Mouse (Mus musculus): ENCODE data around the gene Olfr366.
"Not testable (repeated sequence)": the region's sequence is repeated elsewhere in the genome, so short reads cannot be mapped to it uniquely, and the experiment has no call there.

The Olfr366 gene

DNA sequence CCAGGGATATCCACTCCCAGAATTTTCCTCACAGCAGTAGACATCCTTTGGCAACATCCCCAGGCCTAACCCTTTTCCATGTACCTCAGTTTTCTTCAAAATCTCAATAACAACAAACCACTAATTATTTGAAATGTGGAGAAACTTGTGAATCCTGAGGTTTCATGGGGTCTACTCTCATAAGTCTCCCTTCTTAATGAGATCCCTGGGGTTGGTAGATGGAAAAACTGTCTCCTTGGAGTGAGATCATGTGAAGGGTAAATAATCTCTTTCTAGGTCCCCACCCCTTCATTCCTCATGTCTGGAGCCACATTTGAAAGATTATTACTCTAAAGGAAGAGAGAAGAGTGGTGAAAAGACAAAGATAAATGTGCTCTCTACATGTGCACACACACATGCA is at the start of gene Olfr366:
TSS of gene Olfr366 (plus strand) at position 301 of the 400 bp plus-strand sequence.
- no peak for DNase-seq (ENCODE audit: low spot score)

DNA sequence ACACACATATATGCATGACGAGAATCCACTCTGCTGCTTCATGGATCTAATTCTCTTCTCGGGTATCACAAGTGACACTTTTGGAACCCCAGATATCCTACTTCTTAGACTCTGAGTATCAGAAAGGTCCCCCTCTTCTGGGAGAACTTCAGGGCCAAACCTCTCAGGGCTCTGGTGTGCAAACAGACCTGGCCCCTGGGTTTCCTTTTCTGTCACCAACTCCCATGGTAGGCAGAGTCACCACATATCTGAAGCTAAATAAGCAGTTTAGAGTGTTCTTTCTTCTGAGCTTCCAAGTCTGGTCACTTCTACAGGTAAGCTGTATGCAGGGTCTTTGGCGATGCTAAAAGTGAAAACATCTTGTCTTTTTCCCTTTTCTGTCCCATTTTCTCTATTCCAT is 23.5 kb upstream of the Olfr366 start, which contains the start of gene Olfr365:
TSS of gene Olfr365 (plus strand) at position 301 of the 400 bp plus-strand sequence.
- no peak for DNase-seq (ENCODE audit: low spot score)

DNA sequence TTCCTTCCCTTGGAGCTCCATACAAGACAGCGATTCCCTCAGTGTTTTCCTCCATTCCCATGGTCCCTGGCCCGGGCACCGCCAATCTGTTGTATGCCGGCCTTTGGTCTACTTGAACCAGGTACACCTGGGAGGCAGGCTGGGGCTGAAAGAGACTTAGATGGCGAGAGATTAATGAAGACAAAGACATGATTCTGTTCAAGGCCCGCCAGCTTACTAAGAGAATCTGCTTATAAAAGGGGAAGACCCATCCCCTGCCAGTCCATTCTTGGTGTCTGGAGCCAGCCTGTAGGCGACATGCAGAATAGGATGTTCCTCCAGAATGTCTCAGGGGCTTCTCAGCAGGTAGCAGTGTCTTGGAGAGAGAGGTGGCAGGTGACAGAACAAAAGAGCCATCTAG is 50.4 kb downstream of the Olfr366 start:
- not testable (repeated sequence) for DNase-seq (ENCODE audit: low spot score)

Data from T-cell, adult 2 months (primary cell).